In the genomic region with DNA sequence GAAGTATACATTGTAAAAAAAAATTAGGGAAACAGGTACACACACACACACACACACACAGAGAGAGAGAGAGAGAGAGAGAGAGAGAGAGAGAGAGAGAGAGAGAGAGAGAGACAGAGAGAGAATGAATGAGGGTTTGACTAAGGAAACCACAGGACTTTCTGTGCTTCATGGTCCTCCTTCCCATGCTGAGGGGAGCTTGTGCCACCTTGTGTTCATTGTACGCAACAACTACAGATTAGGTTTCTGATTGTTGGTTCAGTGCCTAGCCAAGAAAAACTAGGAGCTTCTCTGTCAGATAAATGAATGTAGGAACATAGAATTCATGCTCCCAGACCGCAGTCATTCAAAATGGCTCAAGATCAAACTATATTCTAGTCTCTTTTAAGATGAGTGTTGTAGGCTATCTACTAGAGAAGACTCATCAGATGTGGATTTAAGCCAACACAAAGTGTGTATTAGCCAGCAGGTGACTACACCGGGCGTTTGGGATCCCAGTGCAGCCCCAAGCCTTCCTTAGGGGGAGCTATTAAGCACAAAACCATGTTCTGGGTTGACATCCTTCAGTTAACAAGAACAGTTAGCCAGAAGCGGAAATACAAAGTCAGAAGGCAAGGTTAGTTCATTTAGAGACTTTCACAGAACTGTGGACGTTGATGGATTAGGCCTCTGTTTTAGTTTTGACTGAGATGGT, we compare ENCODE assay signal across 9 mouse cellular contexts. TPM values are rescaled to one million over a fixed set of nuclear protein-coding genes. Genes with fewer than 3 reads are reported as not detected.
DNase-seq lines count a peak whose midpoint lies in the region; ATAC-seq lines count a peak whose summit lies in the region.
"Had no signal": no experiment of that assay in that cellular context is flagged by ENCODE, and none has a peak within 500 bp of the region (broad histone marks: within the 10 kb centered on the region; RNA-seq: fewer than 3 reads in every experiment).

No protein-coding gene starts in this region.

- peak; percentile 49 for DNase-seq in adrenal gland, adult 2 months
- DNase-seq in adrenal gland, postnatal 4 days (ENCODE audit: low spot score in 2 of 2): no peak
- peak; percentile 13 to 41 for DNase-seq in CD8-positive naive resting alpha-beta T cell, adult 2 months (ENCODE audit: low read depth in 2 of 2, low spot score in 2 of 2)
- peak; percentile 56 for DNase-seq in kidney, postnatal 10 days
- peak; percentile 63 for DNase-seq in lung, postnatal 10 days
- peak; percentile 28 for DNase-seq in skeletal muscle tissue, adult 2 months (ENCODE audit: low read depth, low spot score)

- ATAC-seq in cerebellum, adult (ENCODE audit: insufficient number of reproducible peaks, low FRiP score, low TSS enrichment): 0 out of 2 replicates have a peak, but pooled peaks have one; percentile 80
- peak; percentile 99 for ATAC-seq in frontal cortex, adult (ENCODE audit: low TSS enrichment)

RNA-seq across cellular contexts. Expression of gene Cga, which starts 28.7 kb away (rescaled TPM):
- total RNA-seq in adrenal gland, adult 2 months (2021): not detected
- not detected in 2 replicates for polyA plus RNA-seq in adrenal gland, adult 2 months (2012; rRNA removed)
- not detected for total RNA-seq in adrenal gland, postnatal 4 days (2021)
- polyA plus RNA-seq: limb, embryonic 12.5 days had no signal

RNA-seq across cellular contexts. Expression of gene Zfp292, which starts 39.6 kb away (rescaled TPM):
- 10 to 100 TPM; 15.4 to 19.8 TPM for total RNA-seq in adrenal gland, adult 2 months (2021)
- polyA plus RNA-seq in adrenal gland, adult 2 months (2012; rRNA removed): 0.50 and 0.68 TPM in 2 replicates
- 10 to 100 TPM; 29.1 to 32.0 TPM for total RNA-seq in adrenal gland, postnatal 4 days (2021)

Comparison
In these comparisons a context has a peak if more than half of its experiments do, and no peak if none do; other contexts are left out.
1. DNase-seq: peak in adrenal gland, adult 2 months (single experiment), CD8-positive naive resting alpha-beta T cell, adult 2 months (2 of 2), kidney, postnatal 10 days (single experiment), lung, postnatal 10 days (single experiment) and skeletal muscle tissue, adult 2 months (single experiment); none in adrenal gland, postnatal 4 days (0 of 2).